Mouse (Mus musculus): ENCODE results near the gene Hoxa3.

The Hoxa3 gene

DNA sequence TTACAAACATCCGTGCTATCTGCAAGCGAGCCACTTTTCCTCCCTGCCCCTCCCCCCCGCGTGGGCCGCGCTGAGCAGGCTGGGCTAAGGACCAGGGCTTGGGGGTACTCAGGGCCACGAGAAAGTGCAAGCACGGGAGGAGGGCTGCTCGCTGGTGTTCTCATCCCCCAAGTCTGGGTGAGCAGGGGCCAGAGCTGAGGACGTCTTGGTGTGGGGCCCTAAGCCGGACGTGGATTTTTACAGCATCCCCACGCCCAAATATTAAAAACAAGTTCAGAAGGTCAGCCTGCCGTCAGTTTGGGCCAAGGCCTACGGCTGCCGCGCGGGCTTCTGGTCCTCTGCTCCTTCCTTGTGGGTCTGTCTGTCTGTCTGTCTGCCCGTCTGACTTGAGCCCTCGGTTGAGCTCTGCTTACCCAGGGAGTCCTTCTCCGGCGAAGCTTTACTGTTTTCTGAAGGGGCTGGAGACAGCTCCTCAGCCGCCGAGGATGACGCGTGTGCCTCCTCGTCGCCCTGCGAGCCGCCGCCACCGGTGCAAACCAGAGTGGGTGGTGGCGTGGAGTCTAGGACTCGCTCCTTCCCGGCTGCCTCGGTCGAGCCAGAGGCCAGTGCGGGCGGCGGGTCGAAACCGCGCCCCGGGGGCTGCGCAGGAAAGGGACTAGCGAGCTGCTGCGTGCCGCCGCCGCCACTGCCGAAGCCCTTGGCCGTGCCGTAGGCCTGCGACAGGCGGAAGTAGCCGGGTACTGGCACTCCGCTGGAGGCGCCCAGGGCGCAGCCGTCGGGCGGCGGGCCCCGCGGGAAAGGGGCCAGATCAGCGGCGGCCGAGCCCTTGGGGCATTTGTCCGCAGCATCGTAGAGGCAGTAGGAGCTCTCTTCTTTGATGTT, 20.7 kb upstream of the Hoxa3 start:
- in situ Hi-C loops (cut with MseI, MboI): no loop called here

DNA sequence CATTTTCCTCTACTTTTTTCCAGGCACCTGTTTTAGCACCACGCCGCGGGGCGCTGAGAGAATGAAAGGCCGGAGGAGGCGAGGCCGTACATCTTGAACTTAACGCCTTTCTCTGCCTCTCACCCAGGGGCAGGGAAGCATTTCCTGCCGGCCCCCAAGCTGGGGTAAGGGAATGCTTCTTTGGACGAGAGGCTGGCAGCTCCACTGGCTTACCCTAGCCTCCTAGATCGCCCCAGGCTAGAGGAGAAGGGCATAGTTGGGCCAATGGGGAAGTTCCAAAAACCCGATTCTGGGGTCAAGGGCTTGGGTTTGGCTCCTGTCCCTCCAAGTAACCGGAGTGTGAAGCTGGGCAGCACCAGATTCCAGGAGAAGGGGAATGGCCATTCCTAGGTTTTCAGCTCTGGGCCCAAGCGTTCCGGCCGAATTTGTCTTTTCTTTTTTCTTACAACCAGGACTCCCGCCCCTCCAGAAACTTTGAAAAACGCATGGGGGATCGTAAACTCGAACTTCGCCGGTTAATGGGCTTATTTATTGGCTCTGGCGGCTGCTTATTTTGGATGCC, 19.9 kb upstream of the Hoxa3 start:
- in situ Hi-C loops (cut with MseI, MboI): no loop called here

DNA sequence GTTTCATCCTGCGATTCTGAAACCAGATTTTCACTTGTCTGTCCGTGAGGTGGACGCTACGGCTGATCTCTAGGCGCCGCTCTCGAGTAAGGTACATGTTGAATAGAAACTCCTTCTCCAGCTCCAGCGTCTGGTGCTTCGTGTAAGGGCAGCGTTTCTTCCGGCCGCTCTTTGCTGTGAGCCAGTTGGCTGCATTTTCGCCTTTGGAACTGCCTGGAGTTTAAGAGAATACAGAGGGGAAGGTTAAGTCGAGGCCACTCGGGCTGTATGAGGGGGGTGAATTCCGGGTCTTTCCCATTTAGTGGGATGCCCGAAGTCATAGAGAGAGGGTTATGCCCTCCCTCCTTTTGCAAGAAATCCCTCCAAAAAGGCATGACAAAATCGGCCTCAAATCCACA, 19.4 kb upstream of the Hoxa3 start:
- in situ Hi-C loops (cut with MseI, MboI): no loop called here

DNA sequence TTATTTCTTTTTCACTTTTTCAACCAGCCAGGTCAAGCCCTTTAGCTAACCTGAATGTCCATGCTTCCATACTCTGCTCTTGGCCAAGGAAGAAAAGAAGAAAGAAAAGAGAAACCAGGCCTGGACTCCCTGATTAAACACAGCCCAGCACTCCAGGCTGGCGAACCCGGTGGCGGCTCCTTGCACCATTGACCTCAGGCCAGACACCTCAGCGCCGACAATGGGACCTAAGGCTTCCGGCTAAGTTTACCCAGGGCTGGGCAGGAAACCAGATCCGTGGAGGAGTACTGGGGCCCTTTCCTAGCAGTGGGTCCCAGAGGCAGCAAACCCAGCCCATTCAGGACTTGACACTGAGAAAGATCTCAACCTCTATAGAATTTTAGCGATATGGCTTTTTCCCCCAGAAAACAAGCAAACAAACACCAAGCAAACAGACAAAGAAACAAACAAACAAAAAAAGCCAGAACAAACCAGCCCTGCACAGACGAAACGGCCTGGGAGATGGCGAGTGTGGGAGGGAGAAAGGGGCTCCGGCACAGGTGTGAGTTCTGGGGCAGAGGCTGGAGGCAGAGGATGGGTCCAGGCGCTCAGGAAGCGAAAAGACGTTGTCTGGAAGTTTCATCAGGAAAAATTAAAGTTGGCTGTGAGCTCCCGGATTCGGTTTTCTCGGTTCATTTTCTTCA, 18.9 kb upstream of the Hoxa3 start:
- in situ Hi-C loops (cut with MseI, MboI): no loop called here

DNA sequence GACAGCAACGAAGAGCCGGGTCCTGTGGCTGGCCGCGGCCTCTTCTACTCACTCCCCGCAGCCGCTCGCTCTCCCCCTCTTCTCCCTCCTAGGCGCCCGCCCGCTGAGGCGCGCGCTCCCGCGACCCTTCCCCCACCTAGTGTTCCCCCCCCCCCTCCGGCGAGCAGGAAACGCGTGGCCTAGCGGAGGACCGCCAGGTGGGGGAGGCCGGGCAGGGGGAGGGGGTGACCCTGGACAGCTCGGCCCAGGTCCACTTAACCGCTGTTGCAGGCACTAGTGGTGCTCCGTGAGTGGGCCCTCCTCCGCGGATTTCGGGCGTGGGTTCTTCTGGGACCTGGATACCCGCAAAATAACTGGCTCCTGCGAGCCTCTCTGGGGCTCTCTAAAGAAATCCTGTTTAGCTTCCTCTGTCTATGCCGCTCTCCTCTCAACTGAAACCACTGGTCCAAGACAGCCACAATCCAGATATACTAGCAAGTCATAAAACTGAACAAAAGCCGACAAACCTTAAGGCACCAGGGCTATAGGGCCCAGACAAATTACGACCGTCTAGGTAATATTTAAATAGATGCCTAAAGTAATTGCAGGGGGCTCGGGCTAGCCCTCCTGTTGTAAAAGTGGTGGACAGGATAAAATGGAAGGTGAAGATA, 17.5 kb upstream of the Hoxa3 start, which contains the start of gene Hoxa9:
Hoxa9 (minus strand) TSS at position 574 of the 650 bp plus-strand sequence.
- in situ Hi-C loops (cut with MseI, MboI): no loop called here

DNA sequence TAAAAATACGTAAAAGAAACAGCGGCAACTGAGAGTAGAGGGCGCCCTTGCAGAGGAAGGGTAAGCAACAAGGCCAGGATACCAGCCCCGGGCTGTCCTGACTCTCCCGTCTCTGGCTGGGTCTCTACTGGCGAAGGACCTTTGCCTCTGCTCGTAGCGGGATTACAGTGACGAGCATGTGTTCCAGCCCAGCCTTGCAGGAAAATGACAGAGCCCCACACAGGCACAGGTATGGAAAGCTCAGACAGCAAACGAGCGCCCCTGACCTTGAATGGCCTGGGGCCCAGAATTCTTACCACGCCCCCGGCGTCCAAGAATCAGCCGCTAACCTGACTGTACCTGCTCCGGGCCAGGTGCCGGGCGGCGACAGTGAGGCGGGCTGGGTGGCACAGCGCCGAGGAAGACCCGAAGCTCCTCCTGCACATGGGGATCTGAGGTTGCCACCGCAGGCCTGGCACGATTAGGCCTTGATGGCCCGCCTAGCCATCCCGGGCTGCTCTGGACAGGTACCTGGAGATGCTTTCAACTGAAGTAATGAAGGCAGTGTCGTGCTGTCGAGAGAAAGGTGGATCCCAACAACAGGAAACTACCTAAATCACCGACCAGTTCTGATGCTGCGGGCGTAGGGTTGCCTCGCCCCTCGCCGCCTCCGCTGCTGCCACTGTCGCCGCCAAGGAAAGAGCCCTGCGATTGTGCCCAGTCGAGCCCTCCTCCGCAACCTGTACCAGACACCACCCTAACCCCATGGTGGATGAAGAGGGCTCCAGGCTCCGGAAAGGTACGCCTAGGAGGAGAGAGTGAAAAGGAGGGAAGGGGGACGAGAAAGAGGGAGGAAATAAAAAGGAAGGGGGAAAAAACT, 16.7 kb upstream of the Hoxa3 start:
- in situ Hi-C loops (cut with MseI, MboI): no loop called here

DNA sequence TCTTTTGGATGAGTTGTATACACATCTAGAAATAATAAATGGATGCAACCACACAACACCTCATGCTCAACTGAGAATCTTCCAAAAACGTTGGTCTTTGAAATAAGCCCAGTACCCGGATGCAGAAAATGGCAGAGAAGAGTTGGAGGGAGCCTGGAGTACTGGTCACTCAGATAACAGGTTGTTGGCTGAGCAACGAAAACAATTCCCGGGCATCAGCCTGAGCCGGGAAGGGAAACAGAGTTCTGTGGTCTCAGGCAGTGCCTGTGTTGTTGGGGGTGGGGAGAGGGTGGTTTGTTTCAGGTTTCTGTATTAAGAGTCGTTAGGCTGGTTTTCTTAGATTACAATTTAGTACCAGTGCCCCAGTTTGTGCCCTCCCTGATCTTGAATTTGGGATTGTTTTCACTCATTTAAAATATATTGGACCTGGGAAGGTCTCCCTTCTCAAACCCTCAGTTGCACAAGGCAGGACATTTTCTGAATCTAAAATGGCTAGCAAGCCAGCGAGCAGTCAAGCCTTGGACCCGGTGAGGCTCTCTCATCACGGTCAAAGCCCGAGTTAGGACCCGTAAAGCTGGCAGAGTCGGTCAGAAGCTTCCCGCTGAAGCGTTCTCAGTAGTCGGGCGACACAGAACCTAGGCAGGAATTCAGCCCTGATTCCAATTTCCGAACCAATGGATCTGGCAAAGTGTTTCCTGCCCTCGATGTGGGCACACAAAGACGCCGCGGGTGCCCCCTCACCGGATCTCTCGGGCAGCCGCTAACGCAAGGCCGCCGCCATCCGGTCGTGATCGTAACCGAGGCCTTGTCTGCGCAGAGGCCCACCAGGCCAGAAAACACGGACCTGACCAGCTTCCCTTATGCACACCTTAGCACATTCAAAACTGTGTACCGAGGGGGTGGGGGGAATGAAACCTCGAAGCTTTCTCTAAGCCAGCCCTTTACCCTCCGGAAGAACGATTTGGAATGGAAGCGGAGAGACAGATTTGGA, 15.6 kb upstream of the Hoxa3 start:
- in situ Hi-C loops (cut with MseI, MboI): no loop called here

DNA sequence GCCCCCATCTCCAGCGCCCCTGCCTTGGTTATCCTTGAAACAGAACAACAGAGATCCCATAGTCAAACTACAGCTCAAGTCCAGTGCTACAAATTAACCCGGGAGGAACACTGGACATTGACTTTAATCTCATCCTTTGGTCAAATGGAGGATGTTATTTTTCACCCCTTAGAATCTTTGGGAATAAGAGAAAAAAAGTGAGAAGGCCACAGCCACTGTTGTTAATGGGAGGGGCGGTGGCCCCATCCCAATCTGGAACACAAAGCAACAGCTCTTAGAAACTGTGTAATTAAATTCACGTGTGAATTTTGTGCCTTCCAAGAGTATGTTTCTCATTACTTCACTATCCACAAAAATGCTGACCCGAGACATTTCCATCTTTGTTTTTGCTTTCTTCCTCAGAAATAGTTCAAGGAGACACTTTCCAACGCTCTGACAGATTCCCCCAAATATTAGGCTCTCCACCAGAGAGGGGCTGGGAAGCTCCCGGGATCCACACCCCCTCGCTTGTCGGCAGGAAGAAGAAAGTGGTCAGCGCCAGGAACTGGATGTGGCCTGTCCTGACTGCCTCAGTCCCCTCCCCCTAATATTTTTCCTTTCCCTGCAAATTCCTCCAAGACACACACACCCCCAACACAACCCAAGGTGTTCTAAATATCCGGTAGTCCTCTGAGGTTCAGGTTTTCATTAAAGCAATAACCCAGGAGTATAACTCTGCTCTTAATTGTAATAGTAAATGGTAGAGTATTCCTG, 14.5 kb upstream of the Hoxa3 start:
- in situ Hi-C loops (cut with MseI, MboI): no loop called here

DNA sequence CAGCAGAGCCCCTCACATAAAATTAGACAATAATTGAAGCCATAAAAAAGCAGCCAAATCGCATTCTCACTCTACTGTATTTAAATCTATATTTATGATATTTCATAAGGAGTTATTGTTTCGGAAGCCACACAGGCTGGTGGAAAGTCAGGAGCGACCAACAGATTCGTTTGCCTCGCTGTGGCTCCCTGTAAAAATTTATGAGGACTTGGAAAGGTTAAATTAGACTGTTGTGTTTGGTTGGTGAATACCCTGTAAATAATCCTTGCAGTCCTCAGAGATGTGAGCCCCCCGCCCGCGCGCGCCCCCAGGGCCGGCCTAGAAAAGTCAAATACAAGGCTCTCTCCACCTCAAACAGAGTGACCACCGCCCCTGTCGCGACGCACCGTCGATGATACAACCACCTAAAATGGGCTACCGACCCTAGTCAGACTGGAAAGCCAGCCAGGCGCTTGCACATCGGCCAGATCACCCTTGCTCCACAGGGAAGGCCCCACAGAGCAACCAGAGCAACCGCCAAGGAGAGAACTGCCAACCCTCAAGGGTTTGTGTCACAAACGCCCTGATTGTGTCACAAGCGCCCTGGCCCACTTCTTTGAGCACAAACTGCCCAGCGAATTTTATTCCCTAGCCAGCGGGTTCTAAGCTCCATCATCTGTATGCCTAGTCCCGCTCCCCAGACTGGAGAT, 13.6 kb upstream of the Hoxa3 start:
- in situ Hi-C loops (cut with MseI, MboI): no loop called here

DNA sequence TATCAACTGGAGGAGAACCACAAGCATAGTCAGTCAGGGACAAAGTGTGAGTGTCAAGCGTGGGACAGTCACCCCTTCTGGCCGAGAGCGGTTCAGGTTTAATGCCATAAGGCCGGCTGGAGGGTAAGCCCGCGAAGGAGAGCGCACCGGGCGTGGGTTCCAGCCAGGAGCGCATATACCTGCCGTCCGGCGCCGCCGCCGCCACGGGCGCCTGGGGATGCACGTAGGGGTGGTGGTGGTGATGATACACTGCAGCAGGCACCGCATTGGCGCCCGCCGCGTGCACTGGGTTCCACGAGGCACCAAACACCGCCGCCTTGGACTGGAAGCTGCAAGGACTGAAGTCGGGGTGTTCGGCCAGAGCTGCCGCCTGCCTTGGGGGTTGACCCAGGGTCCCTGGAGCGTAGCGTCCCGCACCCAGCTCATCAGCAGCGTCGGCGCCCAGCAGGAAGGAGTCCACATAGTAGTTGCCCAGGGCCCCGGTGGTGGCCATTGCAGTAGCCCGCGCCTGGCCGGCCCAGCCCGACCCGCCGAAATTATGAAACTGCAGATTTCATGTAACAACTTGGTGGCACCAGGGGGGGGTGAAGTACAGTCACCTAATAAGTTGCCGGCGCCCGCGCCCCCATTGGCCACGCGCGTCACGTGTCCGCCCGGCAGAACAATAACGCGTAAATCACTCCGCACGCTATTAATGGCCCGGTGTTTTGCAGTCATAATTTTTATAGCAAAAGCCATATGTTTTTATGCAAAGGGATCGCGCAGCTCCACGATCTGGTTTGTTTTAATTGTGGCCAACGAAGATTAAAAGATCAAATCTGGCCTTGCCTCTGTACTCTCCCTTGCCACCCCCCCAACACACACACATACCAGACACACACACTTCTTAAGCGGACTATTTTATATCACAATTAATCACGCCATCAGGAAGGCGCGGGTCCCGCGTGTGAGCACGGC, 12.8 kb upstream of the Hoxa3 start:
- in situ Hi-C loops (cut with MseI, MboI): no loop called here

DNA sequence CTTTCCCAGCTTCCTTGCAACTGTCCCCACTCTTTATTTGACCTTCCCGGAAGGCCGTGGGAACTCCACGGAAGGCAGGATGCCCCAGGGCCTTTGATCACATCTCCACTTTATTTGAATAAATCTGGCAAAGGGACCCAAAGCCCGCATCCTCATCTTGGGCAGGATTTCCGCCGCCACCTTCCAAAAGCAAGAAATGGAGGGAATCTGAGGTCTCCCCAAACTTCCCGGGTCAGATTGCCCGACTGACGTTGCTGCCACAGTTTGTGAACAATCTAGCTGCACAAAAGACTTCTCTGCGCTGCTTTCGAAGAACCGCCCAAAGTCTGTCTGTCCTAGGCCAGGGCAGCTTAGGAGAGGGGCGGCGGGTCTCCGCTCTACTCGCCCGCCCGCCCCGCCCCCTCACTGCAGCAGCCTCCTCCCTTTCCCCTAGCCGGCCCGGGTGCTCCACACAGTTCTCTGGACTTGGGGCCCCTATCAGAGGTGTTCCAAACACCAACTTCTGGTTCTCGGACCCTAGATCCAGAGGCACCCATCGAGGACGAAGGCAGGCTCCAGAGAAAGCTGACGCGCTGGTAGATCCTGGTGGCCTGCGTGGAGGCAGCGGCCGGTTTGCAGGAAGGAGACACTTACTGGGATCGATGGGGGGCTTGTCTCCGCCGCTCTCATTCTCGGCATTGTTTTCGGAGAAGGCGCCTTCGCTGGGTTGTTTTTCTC, 11.9 kb upstream of the Hoxa3 start:
- in situ Hi-C loops (cut with MseI, MboI): loop anchor here in 1 of 2 experiments (25.0 kb wide), 1 partner anchor 613 kb away; no protein-coding TSS in a partner anchor

DNA sequence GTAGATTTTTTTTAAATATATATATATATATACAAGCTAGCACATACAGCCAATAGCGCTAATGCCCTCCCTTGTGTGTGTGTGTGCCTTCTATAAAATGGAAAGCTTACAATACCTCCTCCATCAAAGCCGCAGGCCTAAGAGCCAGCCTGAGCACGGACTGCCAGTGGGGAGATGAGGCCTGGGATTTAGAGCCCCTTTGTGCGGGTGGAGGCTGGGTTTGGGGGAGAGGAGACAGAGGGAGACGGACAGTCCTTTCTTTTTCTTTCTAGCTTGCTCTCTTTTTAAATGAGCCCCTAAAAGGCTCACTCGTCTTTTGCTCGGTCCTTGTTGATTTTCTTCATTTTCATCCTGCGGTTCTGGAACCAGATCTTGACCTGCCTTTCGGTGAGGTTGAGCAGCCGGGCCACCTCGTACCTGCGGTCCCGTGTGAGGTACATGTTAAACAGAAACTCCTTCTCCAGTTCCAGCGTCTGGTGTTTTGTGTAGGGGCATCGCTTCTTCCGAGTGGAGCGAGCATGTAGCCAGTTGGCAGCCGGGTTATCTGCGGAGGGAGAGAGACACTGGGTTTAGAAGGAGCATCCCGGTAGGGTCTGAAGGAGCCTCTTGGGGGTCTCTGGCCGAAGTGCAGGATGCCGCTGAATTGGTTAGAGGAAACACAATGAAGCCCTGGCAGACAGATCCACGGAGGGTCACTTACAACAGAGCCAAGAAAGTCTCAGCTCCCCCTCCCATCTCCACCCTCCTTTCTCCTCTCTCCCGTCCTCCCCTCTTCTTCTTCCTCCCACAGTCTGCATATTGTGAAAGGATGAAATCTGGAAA, 11.0 kb upstream of the Hoxa3 start:
- in situ Hi-C loops (cut with MseI, MboI): loop anchor here in 1 of 2 experiments (25.0 kb wide), 1 partner anchor 612 kb away; no protein-coding TSS in a partner anchor

DNA sequence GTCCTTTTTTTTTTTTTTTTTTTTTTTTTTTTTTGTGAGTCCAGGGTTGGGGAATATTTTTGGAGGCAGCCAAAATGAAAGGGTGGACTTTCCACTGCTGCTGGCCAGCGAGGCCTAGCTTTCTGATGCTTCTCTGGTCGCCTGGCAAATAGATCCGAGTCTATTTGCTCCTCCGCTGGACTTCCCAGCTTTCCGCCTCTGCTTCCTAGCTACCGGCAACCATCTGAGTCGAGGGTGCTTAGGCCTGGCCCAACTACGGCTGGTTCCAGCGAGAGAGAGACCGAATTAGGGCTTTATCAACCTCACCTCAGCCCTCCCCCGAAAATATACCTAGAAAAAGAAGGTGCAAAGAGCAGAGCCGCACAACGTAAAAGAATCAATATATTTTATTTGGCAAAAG, 9.6 kb upstream of the Hoxa3 start:
- in situ Hi-C loops (cut with MseI, MboI): loop anchor here in 1 of 2 experiments (25.0 kb wide), 1 partner anchor 610 kb away; no protein-coding TSS in a partner anchor

DNA sequence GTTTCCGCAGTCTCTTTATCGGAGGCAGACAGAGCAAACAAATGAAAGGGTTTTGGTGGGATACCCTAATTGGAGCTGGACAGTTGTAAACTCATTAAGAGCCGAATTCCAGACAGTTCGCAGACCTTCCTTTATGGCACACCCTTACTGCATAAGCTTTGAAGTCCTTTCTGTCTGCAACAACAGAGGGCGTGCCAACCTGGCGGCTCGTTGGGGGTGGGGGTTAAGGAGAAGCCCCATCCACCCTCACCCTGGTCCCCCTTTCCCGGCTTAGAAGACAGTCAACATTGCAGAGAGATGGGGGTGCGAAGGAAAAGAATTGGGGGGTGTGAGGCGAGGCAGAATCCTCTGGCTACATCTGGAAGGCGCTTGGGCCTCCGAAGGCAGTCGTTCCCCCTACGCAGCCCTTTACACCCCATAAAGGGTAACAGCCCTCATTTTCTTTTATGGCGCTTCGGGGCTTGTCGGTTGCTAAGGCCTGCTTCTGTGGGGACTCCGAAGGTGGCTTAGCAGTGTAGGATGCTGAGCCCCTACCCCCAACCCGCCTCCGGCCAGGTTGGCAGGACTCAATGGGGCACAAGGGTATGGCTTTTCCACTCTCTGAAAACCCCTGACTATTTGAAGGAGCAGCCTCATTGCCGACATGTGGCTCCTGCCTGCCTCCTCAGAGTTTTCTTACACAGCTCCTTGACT, 9.0 kb upstream of the Hoxa3 start:
- in situ Hi-C loops (cut with MseI, MboI): loop anchor here in 1 of 2 experiments (25.0 kb wide), 1 partner anchor 610 kb away; no protein-coding TSS in a partner anchor
